Mouse (Mus musculus) heart, adult 2 months (tissue): Measurements from ENCODE around the gene Dgkz.

Source experiments
- CTCF ChIP-seq: fragments of 200-600 bp; IDR thresholded peaks from 2 replicates; pipeline ENCODE4 v1.8.1; 2022; ENCODE audit warnings: antibody characterized with exemption, mild to moderate bottlenecking, moderate library complexity
- EP300 ChIP-seq: fragments of 200-500 bp; IDR thresholded peaks from 2 replicates; pipeline ENCODE4 v1.6.1; 2011; ENCODE audit warnings: low read depth, low read length, control low read depth; ENCODE audit not compliant: insufficient read depth
- POLR2A ChIP-seq: fragments of 200-500 bp; IDR thresholded peaks from 2 replicates; pipeline ENCODE4 v1.6.1; 2011; ENCODE audit warnings: mild to moderate bottlenecking, low read depth, low read length, control low read depth; ENCODE audit not compliant: insufficient read depth

GRCm38 (mm10) chr2:92007933-92008622 is 32.4 kb upstream of the Dgkz start:
- TF ChIP-seq CTCF (0 out of 2 replicates have a peak, but pooled peaks have one; percentile 7), EP300 (no peak; the same call in 1 of the 2 replicates), POLR2A (peak; percentile 86; the same call in 1 of the 2 replicates)
